Mouse (Mus musculus) thymus, adult 2 months (tissue): ENCODE measurements around the gene Grid2ip. TPM values are rescaled to one million over a fixed set of nuclear protein-coding genes. Genes with fewer than 3 reads are reported as not detected.

Source experiments
- DNase-seq: peaks from one replicate; pipeline ENCODE4 v3.0.0; 2021
- H3K27ac ChIP-seq: fragments of 200-500 bp; 2 replicates; pipeline ENCODE4 v1.5.1; 2012; ENCODE audit warnings: low read length, control low read depth; ENCODE audit not compliant: control insufficient read depth, insufficient read depth
- H3K27me3 ChIP-seq: fragments of 200-500 bp; 2 replicates; pipeline ENCODE4 v1.6.1; 2012; ENCODE audit warnings: mild to moderate bottlenecking, low read length, moderate library complexity, mixed read lengths; ENCODE audit not compliant: control insufficient read depth, insufficient read depth
- H3K36me3 ChIP-seq: fragments of 200-500 bp; 2 replicates; pipeline ENCODE4 v1.6.1; 2012; ENCODE audit warnings: mild to moderate bottlenecking, low read length, moderate library complexity; ENCODE audit not compliant: control insufficient read depth, insufficient read depth
- H3K4me1 ChIP-seq: fragments of 200-500 bp; replicated peaks from 2 replicates; pipeline ENCODE4 v1.6.1; 2012; ENCODE audit warnings: low read length; ENCODE audit not compliant: control insufficient read depth, insufficient read depth
- H3K4me3 ChIP-seq: fragments of 200-500 bp; 2 replicates; pipeline ENCODE4 v1.5.1; 2012; ENCODE audit warnings: mild to moderate bottlenecking, low read length, control low read depth, moderate library complexity; ENCODE audit not compliant: control insufficient read depth, insufficient read depth
- CTCF ChIP-seq: fragments of 200-500 bp; IDR thresholded peaks from 2 replicates; pipeline ENCODE4 v1.5.1; 2012; ENCODE audit warnings: mild to moderate bottlenecking, control low read depth, low read length, moderate library complexity, borderline replicate concordance; ENCODE audit not compliant: control insufficient read depth, poor library complexity, insufficient read depth; ENCODE audit errors: extremely low read depth
- POLR2A ChIP-seq: fragments of 200-500 bp; IDR thresholded peaks from 2 replicates; pipeline ENCODE4 v1.6.1; 2012; ENCODE audit warnings: mild to moderate bottlenecking, low read length, control low read depth, moderate library complexity; ENCODE audit not compliant: control insufficient read depth, poor library complexity, insufficient read depth; ENCODE audit errors: extremely low read depth
- WGBS: fragments of 180-500 bp; shearing (Covaris S2); methylation state at CpG from one replicate; pipeline ENCODE4 v1.1.7; 2018; 5-methylcytosine and 5-hydroxymethylcytosine counted together
- polyA plus RNA-seq: library from polyadenylated mRNA; depleted of rRNA; stranded (reverse); fragments of >200 nt; gene quantifications from 2 replicates; pipeline ENCODE4 v1.2.3, GENCODE M21; 2012; rRNA removed

Gene Grid2ip
- polyA plus RNA-seq: 0.06 and 0.26 TPM in 2 replicates

- Histone ChIP-seq H3K27ac (no peak within 1 kb of the TSS), H3K4me3 (no peak within 1 kb of the TSS), H3K36me3 (no peaks in the 10 kb centered on the region), H3K4me1 (no peaks in the 10 kb centered on the region), H3K27me3 (no peaks in the 10 kb centered on the region; the same call in 1 of the 2 replicates)
- DNase-seq: no peak
- TF ChIP-seq CTCF: no peak
- TF ChIP-seq POLR2A: no peak
- WGBS: 42% methylated on average over 17 of the region's 17 CpGs
Observed at GRCm38 (mm10) chr5:143356686-143357388, at the start of gene Grid2ip. Gene Grid2ip (plus strand): TSS chr5:143357338.

GRCm38 (mm10) chr5:143308825-143309224, 48.3 kb upstream of the Grid2ip start:
- Histone ChIP-seq H3K4me1 (peaks cover 6% of the 10 kb centered on the region; the same call in 1 of the 2 replicates), H3K27me3 (no peaks in the 10 kb centered on the region), H3K36me3 (peaks cover 64% of the 10 kb centered on the region), H3K27ac (no peak overlapping the region), H3K4me3 (no peak overlapping the region)
- DNase-seq: no peak
- TF ChIP-seq POLR2A (no peak), CTCF (no peak)
- WGBS: 95% methylated on average over 5 of the region's 5 CpGs

- no peak for DNase-seq
Observed at GRCm38 (mm10) chr5:143309916-143310315, 47.2 kb upstream of the Grid2ip start.

GRCm38 (mm10) chr5:143311886-143312285, 45.3 kb upstream of the Grid2ip start:
- 62% methylated on average over 8 of the region's 8 CpGs for WGBS
- Histone ChIP-seq H3K27me3 (no peaks in the 10 kb centered on the region), H3K4me1 (peaks cover 14% of the 10 kb centered on the region), H3K4me3 (no peak overlapping the region), H3K36me3 (peaks cover 48% of the 10 kb centered on the region), H3K27ac (no peak overlapping the region)
- TF ChIP-seq CTCF (peak; percentile 83; the same call in 1 of the 2 replicates), POLR2A (no peak)
- DNase-seq: peak; percentile 81

More at GRCm38 (mm10) chr5:143309916-143310315, 47.2 kb upstream of the Grid2ip start:
- Histone ChIP-seq H3K36me3 (peaks cover 61% of the 10 kb centered on the region), H3K27me3 (no peaks in the 10 kb centered on the region), H3K4me1 (peaks cover 12% of the 10 kb centered on the region), H3K27ac (no peak overlapping the region), H3K4me3 (no peak overlapping the region)
- WGBS: 98% methylated on average over 7 of the region's 7 CpGs
- TF ChIP-seq POLR2A (no peak), CTCF (no peak)

GRCm38 (mm10) chr5:143314183-143314729, 42.9 kb upstream of the Grid2ip start:
- TF ChIP-seq CTCF: no peak
- TF ChIP-seq POLR2A: no peak
- H3K4me3 ChIP-seq: peak overlapping the region; percentile 94
- WGBS: 27% methylated on average over 16 of the region's 16 CpGs
- no peak overlapping the region for H3K27ac ChIP-seq
- no peak for DNase-seq
- H3K4me1 ChIP-seq: peaks cover 14% of the 10 kb centered on the region
- H3K36me3 ChIP-seq: peaks cover 26% of the 10 kb centered on the region
- no peaks in the 10 kb centered on the region for H3K27me3 ChIP-seq

- no peak within 1 kb of the TSS; the same call in 1 of the 2 replicates for H3K27ac ChIP-seq
- peak; percentile 88 for DNase-seq
- WGBS: under 1% methylated on average over 101 of the region's 101 CpGs
- peaks cover 23% of the 10 kb centered on the region for H3K36me3 ChIP-seq
- peak; percentile 97 for TF ChIP-seq CTCF
- TF ChIP-seq POLR2A: peak; percentile 87
- peaks cover 14% of the 10 kb centered on the region for H3K4me1 ChIP-seq
- H3K4me3 ChIP-seq: peak within 1 kb of the TSS; percentile 94
- no peaks in the 10 kb centered on the region for H3K27me3 ChIP-seq
Observed at GRCm38 (mm10) chr5:143314730-143315513, 42.2 kb upstream of the Grid2ip start, which contains the start of gene E130309D02Rik. Gene E130309D02Rik (minus strand): TSS chr5:143315360.
